Mouse (Mus musculus) liver, postnatal 0 days (tissue): ENCODE data around the gene Uvrag.

Experiments used
- CTCF ChIP-seq: sonication (generic); IDR thresholded peaks from 2 replicates; pipeline ENCODE4 v1.5.1; 2016; ENCODE audit warnings: antibody characterized with exemption, low read depth
- EP300 ChIP-seq: IDR thresholded peaks from 2 replicates; pipeline ENCODE4 v1.6.1; 2016; ENCODE audit warnings: antibody characterized with exemption, low read depth, mild to moderate bottlenecking

DNA sequence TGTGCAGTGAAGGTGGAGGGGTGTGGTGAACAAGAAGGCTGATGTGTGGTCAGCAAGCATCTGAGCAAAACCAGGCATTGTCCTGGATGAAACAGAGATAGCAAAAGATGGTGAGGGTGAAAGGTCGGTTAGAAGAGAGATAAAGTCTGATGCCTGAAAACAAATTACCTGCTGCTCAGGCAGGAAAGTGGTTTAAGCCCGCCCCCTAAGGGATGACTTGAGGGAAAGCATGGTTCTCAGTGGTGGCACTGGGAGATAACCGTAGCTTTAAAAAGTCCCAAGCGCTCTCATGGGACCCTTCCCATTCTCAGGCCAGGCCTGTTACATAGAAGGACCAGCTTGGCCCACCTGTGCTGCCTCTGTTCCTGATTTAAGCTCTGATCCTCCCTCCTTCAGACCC lies 119.7 kb downstream of the Uvrag start:
- TF ChIP-seq CTCF (no peak), EP300 (no peak)
